Mouse (Mus musculus) MEL (cell line): ENCODE measurements around the gene Khnyn. TPM values are rescaled to one million over a fixed set of nuclear protein-coding genes. Genes with fewer than 3 reads are reported as not detected.

Source experiments
- DNase-seq: peaks from one replicate; pipeline ENCODE4 v3.0.0; 2011; ENCODE audit warnings: low read depth, low spot score
- H3K27ac ChIP-seq: 2 replicates; pipeline ENCODE4 v1.5.1; 2012; ENCODE audit warnings: low read depth, mild to moderate bottlenecking, control low read depth, low read length, moderate library complexity; ENCODE audit not compliant: control insufficient read depth
- H3K27me3 ChIP-seq, 2 experiments: fragments of 150-350 bp in 1 of 2; sonication (generic) in 1 of 2; 2 replicates each; pipeline ENCODE4 v1.6.1; 2012; ENCODE audit warnings: low read length in 2 of 2, mild to moderate bottlenecking in 2 of 2, improper control_type of control experiment in 1 of 2, moderate library complexity in 1 of 2; ENCODE audit not compliant: insufficient read depth in 2 of 2, control insufficient read depth in 1 of 2
- H3K36me3 ChIP-seq, 2 experiments: 2 replicates each; pipeline ENCODE4 v1.6.1; 2012 to 2014; ENCODE audit warnings: low read length in 2 of 2, improper control_type of control experiment in 1 of 2, inconsistent platforms in 1 of 2, mild to moderate bottlenecking in 1 of 2; ENCODE audit not compliant: insufficient read depth in 2 of 2, control insufficient read depth in 1 of 2
- H3K4me1 ChIP-seq, 2 experiments: fragments of 150-350 bp in 1 of 2; sonication (generic) in 1 of 2; 2 replicates each; pipeline ENCODE4 v1.6.1; 2012; ENCODE audit warnings: low read length in 2 of 2, improper control_type of control experiment in 1 of 2, mild to moderate bottlenecking in 1 of 2; ENCODE audit not compliant: insufficient read depth in 2 of 2, control insufficient read depth in 1 of 2
- H3K4me3 ChIP-seq, 2 experiments: fragments of 150-350 bp in 1 of 2; sonication (generic) in 1 of 2; 2 replicates each; pipeline ENCODE4 v1.5.1; 2012; ENCODE audit warnings: low read depth in 2 of 2, low read length in 2 of 2, mild to moderate bottlenecking in 2 of 2, moderate library complexity in 2 of 2, control low read depth in 1 of 2, improper control_type of control experiment in 1 of 2; ENCODE audit not compliant: control insufficient read depth in 1 of 2, insufficient read depth in 1 of 2
- H3K79me2 ChIP-seq: 2 replicates; pipeline ENCODE4 v1.6.1; 2012; ENCODE audit warnings: mild to moderate bottlenecking, low read length, moderate library complexity; ENCODE audit not compliant: control insufficient read depth, poor library complexity, insufficient read depth
- H3K9ac ChIP-seq: 2 replicates; pipeline ENCODE4 v1.6.1; 2012; ENCODE audit warnings: low read depth, mild to moderate bottlenecking, control low read depth, low read length, moderate library complexity; ENCODE audit not compliant: control insufficient read depth, poor library complexity, severe bottlenecking
- H3K9me3 ChIP-seq: fragments of 150-350 bp; sonication (generic); replicated peaks from 2 replicates; pipeline ENCODE4 v1.6.1; 2012; ENCODE audit warnings: mild to moderate bottlenecking, low read length, improper control_type of control experiment, moderate library complexity; ENCODE audit not compliant: insufficient read depth
- BHLHE40 ChIP-seq: IDR thresholded peaks from 2 replicates; pipeline ENCODE4 v1.6.1; 2012; ENCODE audit warnings: low read depth, mild to moderate bottlenecking, inconsistent platforms, low read length, improper control_type of control experiment, borderline replicate concordance
- CHD2 ChIP-seq: IDR thresholded peaks from 2 replicates; pipeline ENCODE4 v1.6.1; 2011; ENCODE audit warnings: low read length, improper control_type of control experiment
- E2F4 ChIP-seq: IDR thresholded peaks from 2 replicates; pipeline ENCODE4 v1.6.1; 2011; ENCODE audit warnings: low read depth, low read length, improper control_type of control experiment, borderline replicate concordance
- ETS1 ChIP-seq: IDR thresholded peaks from 2 replicates; pipeline ENCODE4 v1.6.1; 2012; ENCODE audit warnings: low read depth, mild to moderate bottlenecking, inconsistent platforms, low read length, improper control_type of control experiment, moderate library complexity
- GABPA ChIP-seq: IDR thresholded peaks from 2 replicates; pipeline ENCODE4 v1.6.1; 2012; ENCODE audit warnings: low read depth, mild to moderate bottlenecking, inconsistent platforms, low read length, improper control_type of control experiment, moderate library complexity
- GATA1 ChIP-seq: IDR thresholded peaks from 2 replicates; pipeline ENCODE4 v1.6.1; 2011; ENCODE audit warnings: low read depth, low read length, improper control_type of control experiment
- HCFC1 ChIP-seq: IDR thresholded peaks from 2 replicates; pipeline ENCODE4 v1.6.1; 2012; ENCODE audit warnings: low read depth, mild to moderate bottlenecking, inconsistent platforms, low read length, improper control_type of control experiment, moderate library complexity
- JUND ChIP-seq: IDR thresholded peaks from 2 replicates; pipeline ENCODE4 v1.6.1; 2011; ENCODE audit warnings: low read depth, mild to moderate bottlenecking, improper control_type of control experiment, low read length
- NRF1 ChIP-seq: IDR thresholded peaks from 2 replicates; pipeline ENCODE4 v1.6.1; 2014; ENCODE audit warnings: low read depth, mild to moderate bottlenecking, inconsistent platforms, low read length, improper control_type of control experiment, moderate library complexity; ENCODE audit not compliant: poor library complexity, insufficient read depth, severe bottlenecking
- POLR2AphosphoS2 ChIP-seq: IDR thresholded peaks from 2 replicates; pipeline ENCODE4 v1.6.1; 2011; ENCODE audit warnings: low read length, improper control_type of control experiment
- RAD21 ChIP-seq: IDR thresholded peaks from 2 replicates; pipeline ENCODE4 v1.6.1; 2011; ENCODE audit warnings: mild to moderate bottlenecking, low read depth, low read length, improper control_type of control experiment
- RCOR1 ChIP-seq: IDR thresholded peaks from 2 replicates; pipeline ENCODE4 v1.6.1; 2012; ENCODE audit warnings: low read depth, mild to moderate bottlenecking, inconsistent platforms, low read length, improper control_type of control experiment
- SIN3A ChIP-seq: IDR thresholded peaks from 2 replicates; pipeline ENCODE4 v1.6.1; 2012; ENCODE audit warnings: low read length, improper control_type of control experiment, inconsistent platforms
- TAL1 ChIP-seq: IDR thresholded peaks from 2 replicates; pipeline ENCODE4 v1.6.1; 2012; ENCODE audit warnings: mild to moderate bottlenecking, inconsistent platforms, low read length, moderate library complexity, mixed read lengths
- TBP ChIP-seq: IDR thresholded peaks from 2 replicates; pipeline ENCODE4 v1.8.0; 2011; ENCODE audit warnings: low read depth, low read length, improper control_type of control experiment
- TCF12 ChIP-seq: IDR thresholded peaks from 2 replicates; pipeline ENCODE4 v1.6.1; 2014; ENCODE audit warnings: low read depth, mild to moderate bottlenecking, inconsistent platforms, low read length, improper control_type of control experiment, moderate library complexity
- UBTF ChIP-seq: IDR thresholded peaks from 2 replicates; pipeline ENCODE4 v1.6.1; 2012; ENCODE audit warnings: low read depth, mild to moderate bottlenecking, inconsistent platforms, low read length, improper control_type of control experiment, moderate library complexity, borderline replicate concordance; ENCODE audit not compliant: insufficient read depth
- USF1 ChIP-seq: IDR thresholded peaks from 2 replicates; pipeline ENCODE4 v1.6.1; 2014; ENCODE audit warnings: low read depth, mild to moderate bottlenecking, inconsistent platforms, low read length, improper control_type of control experiment, moderate library complexity
- USF2 ChIP-seq, 2 experiments: IDR thresholded peaks; 2 replicates each; pipeline ENCODE4 v1.6.1; 2011 to 2012; ENCODE audit warnings: improper control_type of control experiment in 2 of 2, low read length in 2 of 2, borderline replicate concordance in 1 of 2, inconsistent platforms in 1 of 2, low read depth in 1 of 2, mild to moderate bottlenecking in 1 of 2; ENCODE audit not compliant: insufficient read depth in 1 of 2
- ZMIZ1 ChIP-seq: IDR thresholded peaks from 2 replicates; pipeline ENCODE4 v1.6.1; 2012; ENCODE audit warnings: low read depth, mild to moderate bottlenecking, inconsistent platforms, low read length, improper control_type of control experiment, moderate library complexity
- polyA plus RNA-seq, 2 experiments: library from polyadenylated mRNA; stranded (reverse) in 1 of 2; unstranded in 1 of 2; fragments of >175 nt in 1 of 2; fragments of >200 nt in 1 of 2; gene quantifications; 2 replicates each; pipeline versions ENCODE4 v1.2.1 to v1.2.4; 2012; ENCODE audit warnings: low replicate concordance in 2 of 2, low read depth in 1 of 2; ENCODE audit not compliant: insufficient read length in 2 of 2, insufficient read depth in 1 of 2, missing spikeins in 1 of 2
- total RNA-seq: library from RNA; depleted of rRNA; stranded (reverse); fragments of 300-350 nt; gene quantifications from 2 replicates; pipeline ENCODE4 v1.2.3, GENCODE M21; 2012

The Khnyn gene
- total and polyA plus RNA-seq, 3 experiments, result 5.2 to 13.3 TPM; not detected in 1

DNA sequence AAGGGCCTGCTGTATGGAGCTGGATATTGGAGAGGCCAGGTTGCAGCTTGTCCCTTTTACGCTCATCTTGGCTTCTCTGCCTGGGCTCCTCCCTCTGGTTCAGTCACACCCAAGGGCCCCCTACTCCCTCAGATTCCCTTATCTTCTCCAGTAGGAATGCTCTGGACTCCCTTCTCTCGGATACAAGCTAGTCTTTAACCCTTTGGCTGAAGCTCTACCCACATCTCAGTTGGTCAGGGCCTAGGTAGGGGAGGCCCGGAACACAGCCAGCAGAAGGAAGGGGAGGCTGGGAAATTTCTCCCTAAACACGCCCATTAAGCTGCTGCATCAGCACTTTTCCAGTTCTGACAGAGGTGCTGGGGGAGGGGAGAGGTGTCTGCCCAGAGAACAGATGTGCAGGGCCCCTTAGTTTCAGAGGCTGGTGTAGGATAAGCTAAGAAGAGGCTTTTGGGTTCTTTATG lies 29.6 kb upstream of the Khnyn start:
- no peak overlapping the region for H3K27ac ChIP-seq
- no peak overlapping the region for H3K9ac ChIP-seq
- H3K36me3 ChIP-seq, result no peaks in the 10 kb centered on the region
- no peaks in the 10 kb centered on the region for H3K4me1 ChIP-seq
- H3K9me3 ChIP-seq, result no peaks in the 10 kb centered on the region
- H3K4me3 ChIP-seq, result no peak overlapping the region
- H3K27me3 ChIP-seq, result peaks cover 7 to 22% of the 10 kb centered on the region in 2 experiments
- no peak for DNase-seq
- TF ChIP-seq E2F4 (no peak), CHD2 (no peak), BHLHE40 (no peak)
- H3K79me2 ChIP-seq, result no peaks in the 10 kb centered on the region

DNA sequence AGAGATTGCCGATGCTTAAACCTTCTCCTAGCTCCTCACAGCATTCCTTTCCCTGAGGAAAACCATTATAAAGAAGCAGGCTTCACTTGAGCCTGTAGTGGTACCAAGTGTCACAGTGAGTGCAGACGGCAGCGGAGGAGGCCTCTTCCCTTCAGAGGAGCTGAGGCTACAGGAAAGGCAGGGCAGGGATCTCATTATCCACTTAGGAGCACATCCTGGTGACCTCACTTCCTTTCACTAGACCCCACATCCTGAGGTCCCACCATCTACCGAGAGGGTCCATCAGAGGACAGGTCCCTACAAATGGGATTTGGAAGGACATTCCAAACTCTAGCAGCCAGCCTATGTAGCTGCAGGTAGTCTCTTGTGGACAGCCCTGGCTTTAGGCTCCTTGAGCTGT lies 27.2 kb upstream of the Khnyn start:
- Histone ChIP-seq H3K9ac (no peak overlapping the region), H3K27ac (no peak overlapping the region), H3K79me2 (no peaks in the 10 kb centered on the region), H3K36me3 (no peaks in the 10 kb centered on the region), H3K27me3 (peaks cover 5 to 26% of the 10 kb centered on the region in 2 experiments), H3K9me3 (no peaks in the 10 kb centered on the region), H3K4me1 (no peaks in the 10 kb centered on the region), H3K4me3 (no peak overlapping the region)
- no peak for DNase-seq
- TF ChIP-seq GABPA (no peak), ETS1 (no peak), ZMIZ1 (no peak), UBTF (no peak), RAD21 (no peak), HCFC1 (no peak), NRF1 (no peak), USF2 (IDR thresholded peaks at IDR 0.05; ENCODE audit: borderline replicate concordance in 1 of 2, insufficient read depth in 1 of 2, low read depth in 1 of 2, low read length in 2 of 2) (no peak), TAL1 (no peak), JUND (no peak), TCF12 (no peak), RCOR1 (no peak), GATA1 (no peak), TBP (no peak), POLR2AphosphoS2 (no peak), USF1 (no peak), SIN3A (no peak)
